26 mouse cellular contexts compared by ENCODE assay signal in genomic region chr4:5511743-5512142, GRCm38 (mm10).
"Had no signal": no experiment of that assay in that cellular context is flagged by ENCODE, and none has a peak within 500 bp of the region (broad histone marks: within the 10 kb centered on the region; RNA-seq: fewer than 3 reads in every experiment).

No protein-coding gene starts in this region.

- H3K27ac ChIP-seq: embryonic facial prominence, embryonic 10.5 days; embryonic facial prominence, embryonic 12.5 days; embryonic facial prominence, embryonic 13.5 days; embryonic facial prominence, embryonic 15.5 days; forebrain, embryonic 10.5 days; forebrain, embryonic 12.5 days; forebrain, embryonic 13.5 days; forebrain, embryonic 15.5 days; gastrocnemius, adult 2 months; heart, adult 2 months; heart, embryonic 10.5 days had no signal

- H3K4me1 ChIP-seq: embryonic facial prominence, embryonic 10.5 days; embryonic facial prominence, embryonic 12.5 days; embryonic facial prominence, embryonic 13.5 days; embryonic facial prominence, embryonic 15.5 days; forebrain, embryonic 10.5 days; forebrain, embryonic 12.5 days; forebrain, embryonic 13.5 days; forebrain, embryonic 15.5 days; heart, embryonic 10.5 days had no signal

- DNase-seq: cerebellum, postnatal 10 days; cerebellum, postnatal 14 days; cerebellum, postnatal 25 days; cerebellum, postnatal 36 days; forebrain, postnatal 0 days; gastrocnemius, adult 2 months; gastrocnemius, postnatal 10 days; gastrocnemius, postnatal 14 days; gastrocnemius, postnatal 25 days; gastrocnemius, postnatal 36 days; heart, adult 11 months; heart, adult 18-20 months; heart, adult 2 months had no signal

- H3K9ac ChIP-seq: embryonic facial prominence, embryonic 12.5 days; embryonic facial prominence, embryonic 13.5 days; embryonic facial prominence, embryonic 15.5 days; forebrain, embryonic 12.5 days; forebrain, embryonic 13.5 days; forebrain, embryonic 15.5 days; forebrain, postnatal 0 days had no signal

- ATAC-seq: forebrain, embryonic 13.5 days; forebrain, embryonic 14.5 days; forebrain, embryonic 15.5 days; forebrain, embryonic 16.5 days; forebrain, postnatal 0 days had no signal

- H3K4me2 ChIP-seq: embryonic facial prominence, embryonic 12.5 days; embryonic facial prominence, embryonic 13.5 days; embryonic facial prominence, embryonic 15.5 days; forebrain, embryonic 12.5 days; forebrain, embryonic 13.5 days; forebrain, embryonic 15.5 days; heart, embryonic 11.5 days had no signal

- H3K36me3 ChIP-seq: embryonic facial prominence, embryonic 10.5 days; embryonic facial prominence, embryonic 12.5 days; embryonic facial prominence, embryonic 13.5 days; embryonic facial prominence, embryonic 15.5 days; forebrain, embryonic 10.5 days; forebrain, embryonic 12.5 days; forebrain, embryonic 15.5 days; heart, embryonic 10.5 days had no signal

- H3K9me3 ChIP-seq: embryonic facial prominence, embryonic 10.5 days; embryonic facial prominence, embryonic 12.5 days; embryonic facial prominence, embryonic 13.5 days; embryonic facial prominence, embryonic 15.5 days; forebrain, embryonic 10.5 days; forebrain, embryonic 12.5 days; forebrain, embryonic 13.5 days; forebrain, embryonic 15.5 days; heart, embryonic 10.5 days had no signal

- H3K27me3 ChIP-seq: embryonic facial prominence, embryonic 12.5 days; embryonic facial prominence, embryonic 13.5 days; embryonic facial prominence, embryonic 15.5 days; forebrain, embryonic 12.5 days; forebrain, embryonic 13.5 days; forebrain, embryonic 15.5 days had no signal

- H3K4me3 ChIP-seq: embryonic facial prominence, embryonic 10.5 days; embryonic facial prominence, embryonic 12.5 days; embryonic facial prominence, embryonic 13.5 days; embryonic facial prominence, embryonic 15.5 days; erythroblast, embryonic 14.5 days; forebrain, embryonic 10.5 days; forebrain, embryonic 12.5 days; forebrain, embryonic 13.5 days; forebrain, embryonic 15.5 days; gastrocnemius, adult 2 months; heart, adult 2 months; heart, embryonic 10.5 days had no signal
